Mouse (Mus musculus) kidney, embryonic 14.5 days (tissue): Measurements from ENCODE around the gene Glis2. TPM values are rescaled to one million over a fixed set of nuclear protein-coding genes. Genes with fewer than 3 reads are reported as not detected.
A peak's percentile ranks its signal among the peaks of the same experiment; 100 is the strongest.

ENCODE experiments used
- ATAC-seq: fragments of 200-750 bp; cut with Nextera tagmentation; 2 replicates; pipeline ENCODE4 v1.8.0; 2017; ENCODE audit warnings: moderate number of reproducible peaks, mild to moderate bottlenecking, moderate TSS enrichment, moderate library complexity; ENCODE audit not compliant: low FRiP score, low TSS enrichment
- H3K27ac ChIP-seq: fragments of 300-500 bp; sonication (generic); 2 replicates; pipeline ENCODE4 v1.5.1; 2014; ENCODE audit warnings: low read depth, mild to moderate bottlenecking, low read length, moderate library complexity, mixed read lengths
- H3K27me3 ChIP-seq: fragments of 300-500 bp; sonication (generic); 2 replicates; pipeline ENCODE4 v1.6.1; 2014; ENCODE audit warnings: mild to moderate bottlenecking, low read length; ENCODE audit not compliant: control insufficient read depth, insufficient read depth
- H3K36me3 ChIP-seq: fragments of 300-500 bp; sonication (generic); 2 replicates; pipeline ENCODE4 v1.6.1; 2014; ENCODE audit warnings: low read length, mixed read lengths; ENCODE audit not compliant: control insufficient read depth, insufficient read depth
- H3K4me1 ChIP-seq: fragments of 300-500 bp; sonication (generic); 2 replicates; pipeline ENCODE4 v1.6.1; 2014; ENCODE audit warnings: low read length, mixed read lengths; ENCODE audit not compliant: control insufficient read depth, insufficient read depth
- H3K4me2 ChIP-seq: fragments of 300-500 bp; sonication (generic); replicated peaks from 2 replicates; pipeline ENCODE4 v1.6.1; 2014; ENCODE audit warnings: low read depth, mild to moderate bottlenecking, low read length
- H3K4me3 ChIP-seq: fragments of 300-500 bp; sonication (generic); 2 replicates; pipeline ENCODE4 v1.5.1; 2014; ENCODE audit warnings: mild to moderate bottlenecking, low read length
- H3K9ac ChIP-seq: fragments of 300-500 bp; sonication (generic); 2 replicates; pipeline ENCODE4 v1.6.1; 2014; ENCODE audit warnings: low read depth, mild to moderate bottlenecking, low read length, moderate library complexity
- H3K9me3 ChIP-seq: fragments of 300-500 bp; sonication (generic); 2 replicates; pipeline ENCODE4 v1.6.1; 2016; ENCODE audit warnings: low read length; ENCODE audit not compliant: control insufficient read depth
- WGBS: fragments of 180-500 bp; shearing (Covaris S2); extraction: QIAGEN DNeasy Blood & Tissue Kit; methylation state at CpG from one replicate; pipeline ENCODE4 v1.1.7; 2014; 5-methylcytosine and 5-hydroxymethylcytosine counted together
- polyA plus RNA-seq: library from polyadenylated mRNA; unstranded; fragments of >200 nt; fragmentation: Nextera tagmentation; extraction: Ambion mirVana; gene quantifications from 2 replicates; pipeline ENCODE4 v1.2.1, GENCODE M21; 2014

Gene Glis2
- polyA plus RNA-seq, 1 experiment from 2014 or later, result 47.3 TPM

DNA sequence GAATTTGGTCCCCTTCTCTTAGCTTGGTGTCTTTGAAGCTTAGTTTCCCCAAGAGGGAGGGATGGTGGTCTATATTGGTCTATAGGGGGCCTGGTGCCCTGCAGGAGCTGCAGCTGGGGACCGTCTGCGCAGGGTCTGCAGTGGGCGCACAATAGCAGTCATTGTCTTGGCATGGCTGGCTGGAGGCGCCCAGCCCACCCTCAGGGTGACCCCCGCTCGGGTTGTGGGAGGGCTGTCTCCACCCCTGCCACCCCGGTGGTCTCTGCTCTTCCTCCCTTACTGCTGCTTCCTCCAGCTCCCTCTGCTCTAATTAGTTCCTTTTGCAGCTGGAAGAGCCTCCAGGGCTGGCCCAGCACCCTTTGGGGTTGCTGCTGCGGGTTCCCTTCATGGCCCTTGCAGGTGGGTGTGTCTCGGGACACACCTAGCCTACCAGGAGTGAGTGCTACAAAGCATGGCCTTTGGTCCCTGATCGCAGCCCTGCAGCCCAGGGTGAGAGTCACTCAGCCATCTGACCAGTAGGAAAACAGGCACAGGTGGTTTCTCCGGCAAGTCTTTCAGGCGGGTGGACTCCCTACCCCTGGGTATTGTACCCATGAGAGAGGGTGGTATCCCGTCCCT lies 11.1 kb downstream of the Glis2 start:
- Histone ChIP-seq H3K9ac (no peak overlapping the region; the same call in 1 of the 2 replicates), H3K4me1 (peaks cover 70% of the 10 kb centered on the region), H3K4me2 (0 out of 2 replicates have a peak overlapping the region, but pooled peaks have one; percentile 5), H3K27ac (peak overlapping the region; percentile 57), H3K36me3 (peaks cover 21% of the 10 kb centered on the region), H3K9me3 (no peaks in the 10 kb centered on the region), H3K4me3 (no peak overlapping the region), H3K27me3 (no peaks in the 10 kb centered on the region)
- no peak for ATAC-seq
- WGBS, result 37% methylated on average over 13 of the region's 13 CpGs

DNA sequence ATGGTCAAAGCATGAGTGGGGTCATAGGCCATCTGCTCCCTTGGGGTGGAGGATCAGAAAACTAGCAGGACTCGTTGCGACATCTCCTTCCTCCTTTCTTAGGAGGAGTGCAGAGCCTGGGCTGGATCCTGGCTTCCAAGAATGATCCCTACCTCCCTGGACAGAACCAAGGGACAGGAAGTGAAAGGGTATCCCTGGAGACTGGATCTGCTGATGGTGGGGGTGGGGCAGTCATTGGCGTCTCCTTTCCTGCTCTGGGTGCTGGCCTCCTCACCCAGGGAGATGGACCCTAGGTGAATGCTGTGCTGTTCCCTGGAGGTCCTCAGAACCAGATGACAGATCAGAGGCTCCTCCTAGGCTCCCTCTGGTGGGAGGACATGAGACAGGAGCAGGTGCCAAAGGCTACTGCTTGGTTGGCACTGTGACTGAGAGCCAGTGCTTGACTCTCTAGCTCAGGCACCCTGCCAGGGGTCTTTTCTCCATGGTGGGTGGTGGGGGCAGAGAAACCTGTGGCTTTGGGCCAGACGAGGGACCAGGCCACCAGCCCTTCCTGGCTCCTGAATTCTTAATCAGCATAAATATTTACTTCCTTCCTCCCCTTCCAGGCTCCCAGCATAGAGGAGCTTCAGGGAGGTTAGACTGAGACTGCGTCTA lies 12.0 kb downstream of the Glis2 start:
- no peak overlapping the region for H3K4me2 ChIP-seq
- no peak overlapping the region for H3K4me3 ChIP-seq
- peaks cover 68% of the 10 kb centered on the region for H3K4me1 ChIP-seq
- ATAC-seq, result no peak
- WGBS, result 13% methylated on average over 5 of the region's 5 CpGs
- H3K9me3 ChIP-seq, result no peaks in the 10 kb centered on the region
- peaks cover 31% of the 10 kb centered on the region for H3K36me3 ChIP-seq
- H3K27me3 ChIP-seq, result no peaks in the 10 kb centered on the region
- H3K27ac ChIP-seq, result peak overlapping the region; percentile 42; the same call in 1 of the 2 replicates
- peak overlapping the region; percentile 12; the same call in 1 of the 2 replicates for H3K9ac ChIP-seq

- Histone ChIP-seq H3K9ac (no peak overlapping the region), H3K36me3 (peaks cover 44% of the 10 kb centered on the region), H3K4me1 (peaks cover 57% of the 10 kb centered on the region), H3K4me2 (no peak overlapping the region), H3K9me3 (no peaks in the 10 kb centered on the region), H3K27ac (peak overlapping the region; percentile 2; the same call in 1 of the 2 replicates), H3K27me3 (no peaks in the 10 kb centered on the region), H3K4me3 (no peak overlapping the region)
- ATAC-seq, result peak; percentile 22; the same call in 1 of the 2 replicates
- WGBS, result 42% methylated on average over 9 of the region's 9 CpGs
Observed at GRCm38 (mm10) chr16:4607818-4608531, 13.5 kb downstream of the Glis2 start.

DNA sequence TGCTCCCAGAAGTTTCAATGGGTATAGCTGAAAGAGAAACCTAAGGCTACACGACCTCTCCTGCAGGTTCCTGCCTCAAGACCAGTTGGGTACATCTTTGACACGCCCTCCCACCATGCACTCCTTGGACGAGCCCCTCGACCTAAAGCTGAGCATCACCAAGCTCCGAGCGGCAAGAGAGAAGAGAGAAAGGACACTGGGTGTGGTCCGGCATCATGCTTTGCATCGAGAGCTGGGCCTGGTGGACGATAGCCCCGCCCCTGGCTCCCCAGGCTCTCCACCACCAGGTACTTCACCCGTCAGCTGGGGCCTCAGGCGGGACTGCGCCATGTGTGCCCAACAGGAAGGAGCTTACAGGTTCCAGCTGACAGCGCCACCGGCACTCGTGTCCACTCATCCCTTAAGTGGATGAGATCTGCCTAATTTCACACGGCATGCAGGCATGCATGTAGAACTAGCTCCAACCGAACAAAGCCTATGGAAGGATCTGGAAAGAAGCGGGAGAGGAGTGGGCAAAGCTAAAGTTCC lies 14.1 kb downstream of the Glis2 start:
- H3K27ac ChIP-seq, result peak overlapping the region; percentile 2; the same call in 1 of the 2 replicates
- H3K9me3 ChIP-seq, result no peaks in the 10 kb centered on the region
- H3K4me1 ChIP-seq, result peaks cover 50% of the 10 kb centered on the region
- no peak overlapping the region for H3K9ac ChIP-seq
- no peaks in the 10 kb centered on the region for H3K27me3 ChIP-seq
- WGBS, result 61% methylated on average over 17 of the region's 19 CpGs
- H3K36me3 ChIP-seq, result peaks cover 50% of the 10 kb centered on the region
- ATAC-seq, result no peak
- no peak overlapping the region for H3K4me3 ChIP-seq
- no peak overlapping the region for H3K4me2 ChIP-seq

DNA sequence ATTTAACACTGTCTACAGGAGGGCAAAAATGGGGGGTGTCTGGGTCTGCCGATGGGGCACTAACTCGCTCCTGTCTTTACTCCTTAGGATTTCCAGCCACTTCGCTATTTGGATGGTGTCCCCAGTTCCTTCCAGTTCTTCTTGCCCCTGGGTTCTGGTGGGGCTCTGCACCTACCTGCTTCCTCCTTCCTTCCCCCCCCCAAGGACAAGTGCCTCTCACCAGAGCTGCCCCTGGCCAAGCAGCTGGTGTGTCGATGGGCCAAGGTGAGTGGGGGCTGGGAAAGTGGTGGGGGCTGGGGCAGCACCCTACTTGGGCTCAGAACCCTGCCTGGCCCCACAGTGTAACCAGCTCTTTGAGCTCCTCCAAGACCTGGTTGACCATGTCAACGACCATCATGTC lies 16.7 kb downstream of the Glis2 start:
- Histone ChIP-seq H3K4me1 (peaks cover 25% of the 10 kb centered on the region), H3K27ac (no peak overlapping the region), H3K27me3 (no peaks in the 10 kb centered on the region), H3K9me3 (no peaks in the 10 kb centered on the region), H3K4me3 (no peak overlapping the region), H3K36me3 (peaks cover 76% of the 10 kb centered on the region), H3K4me2 (no peak overlapping the region), H3K9ac (no peak overlapping the region)
- WGBS, result 87% methylated on average over 5 of the region's 5 CpGs
- ATAC-seq, result no peak

DNA sequence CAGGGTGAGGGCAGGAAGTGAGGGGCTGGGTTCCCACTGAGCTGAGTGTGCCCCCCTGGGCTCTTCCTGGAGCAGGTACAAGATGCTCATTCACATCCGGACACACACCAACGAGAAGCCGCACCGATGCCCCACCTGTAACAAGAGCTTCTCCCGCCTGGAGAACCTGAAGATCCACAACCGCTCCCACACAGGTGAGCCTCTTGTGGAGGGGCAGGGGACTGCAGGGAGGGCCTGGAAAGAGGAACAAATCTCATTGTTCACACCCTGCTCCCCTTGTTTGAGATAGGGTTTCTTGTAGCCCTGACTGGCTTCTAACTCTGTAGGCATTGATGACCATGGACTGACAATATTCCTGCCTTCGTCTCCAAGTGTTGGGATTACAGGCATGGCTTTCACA lies 17.2 kb downstream of the Glis2 start:
- Histone ChIP-seq H3K9me3 (no peaks in the 10 kb centered on the region), H3K9ac (no peak overlapping the region), H3K4me2 (no peak overlapping the region), H3K4me3 (no peak overlapping the region), H3K36me3 (peaks cover 79% of the 10 kb centered on the region), H3K27ac (no peak overlapping the region), H3K4me1 (peaks cover 20% of the 10 kb centered on the region), H3K27me3 (no peaks in the 10 kb centered on the region)
- no peak for ATAC-seq
- WGBS, result 92% methylated on average over 7 of the region's 7 CpGs

GRCm38 (mm10) chr16:4613736-4614135 lies 19.2 kb downstream of the Glis2 start:
- no peak for ATAC-seq
- H3K36me3 ChIP-seq, result peaks cover 87% of the 10 kb centered on the region
- no peak overlapping the region for H3K4me3 ChIP-seq
- H3K4me2 ChIP-seq, result no peak overlapping the region
- no peaks in the 10 kb centered on the region for H3K27me3 ChIP-seq
- no peaks in the 10 kb centered on the region; the same call in 1 of the 2 replicates for H3K9me3 ChIP-seq
- 0 out of 2 replicates have a peak, but pooled peaks cover 1% of the 10 kb centered on the region for H3K4me1 ChIP-seq
- no peak overlapping the region for H3K27ac ChIP-seq
- 87% methylated on average over 9 of the region's 9 CpGs for WGBS
- no peak overlapping the region for H3K9ac ChIP-seq

- Histone ChIP-seq H3K27ac (no peak overlapping the region), H3K9me3 (no peaks in the 10 kb centered on the region; the same call in 1 of the 2 replicates), H3K9ac (no peak overlapping the region), H3K36me3 (peaks cover 82% of the 10 kb centered on the region), H3K4me2 (no peak overlapping the region), H3K4me3 (no peak overlapping the region), H3K27me3 (no peaks in the 10 kb centered on the region), H3K4me1 (no peaks in the 10 kb centered on the region)
- WGBS, result 87% methylated on average over 3 of the region's 3 CpGs
- no peak for ATAC-seq
Observed at GRCm38 (mm10) chr16:4614639-4615038, 20.1 kb downstream of the Glis2 start.
